Mouse (Mus musculus) forebrain, embryonic 14.5 days (tissue): ENCODE results near the gene Cib4. TPM values are rescaled to one million over a fixed set of nuclear protein-coding genes. Genes with fewer than 3 reads are reported as not detected.

Experiments used
- ATAC-seq: fragments of 200-750 bp; cut with Nextera tagmentation; 2 replicates; pipeline ENCODE4 v1.8.0; 2017; ENCODE audit warnings: mild to moderate bottlenecking, moderate library complexity
- DNase-seq: peaks from one replicate; pipeline ENCODE4 v3.0.0-alpha.2; 2015; ENCODE audit warnings: low spot score
- H3K27ac ChIP-seq: fragments of 300-500 bp; sonication (generic); 2 replicates; pipeline ENCODE4 v1.5.1; 2014; ENCODE audit warnings: low read depth, mild to moderate bottlenecking, control low read depth, low read length, moderate library complexity
- H3K27me3 ChIP-seq: fragments of 300-500 bp; sonication (generic); replicated peaks from 2 replicates; pipeline ENCODE4 v1.6.1; 2014; ENCODE audit warnings: low read length, control low read depth, mixed read lengths; ENCODE audit not compliant: control insufficient read depth, insufficient read depth
- H3K36me3 ChIP-seq: fragments of 300-500 bp; sonication (generic); 2 replicates; pipeline ENCODE4 v1.6.1; 2014; ENCODE audit warnings: low read length, control low read depth; ENCODE audit not compliant: control insufficient read depth, insufficient read depth
- H3K4me1 ChIP-seq: fragments of 300-500 bp; sonication (generic); 2 replicates; pipeline ENCODE4 v1.6.1; 2014; ENCODE audit warnings: antibody characterized with exemption, low read length, control low read depth; ENCODE audit not compliant: control insufficient read depth, insufficient read depth
- H3K4me2 ChIP-seq: fragments of 300-500 bp; sonication (generic); 2 replicates; pipeline ENCODE4 v1.6.1; 2014; ENCODE audit warnings: mild to moderate bottlenecking, control low read depth, low read length
- H3K4me3 ChIP-seq: fragments of 300-500 bp; sonication (generic); 2 replicates; pipeline ENCODE4 v1.5.1; 2014; ENCODE audit warnings: low read depth, low read length, control low read depth
- H3K9ac ChIP-seq: fragments of 300-500 bp; sonication (generic); 2 replicates; pipeline ENCODE4 v1.6.1; 2014; ENCODE audit warnings: mild to moderate bottlenecking, low read length, control low read depth, moderate library complexity
- H3K9me3 ChIP-seq: fragments of 300-500 bp; sonication (generic); replicated peaks from 2 replicates; pipeline ENCODE4 v1.6.1; 2016; ENCODE audit warnings: low read length, control low read depth, mixed read lengths; ENCODE audit not compliant: control insufficient read depth
- WGBS: fragments of 180-500 bp; shearing (Covaris S2); extraction: QIAGEN DNeasy Blood & Tissue Kit; methylation state at CpG from one replicate; pipeline ENCODE4 v1.1.7; 2014; 5-methylcytosine and 5-hydroxymethylcytosine counted together
- polyA plus RNA-seq: library from polyadenylated mRNA; unstranded; fragments of >200 nt; fragmentation: Nextera tagmentation; extraction: Ambion mirVana; gene quantifications from 2 replicates; pipeline ENCODE4 v1.2.1, GENCODE M21; 2014

Cib4 gene
- polyA plus RNA-seq, 1 experiment from 2014 or later: not detected

GRCm38 (mm10) chr5:30528906-30529305 lies 16.7 kb downstream of the Cib4 start:
- no peak overlapping the region for H3K4me2 ChIP-seq
- H3K27ac ChIP-seq: no peak overlapping the region
- DNase-seq (peak; percentile 57), ATAC-seq (no peak)
- no peaks in the 10 kb centered on the region for H3K9me3 ChIP-seq
- H3K36me3 ChIP-seq: no peaks in the 10 kb centered on the region
- H3K4me3 ChIP-seq: no peak overlapping the region
- no peak overlapping the region for H3K9ac ChIP-seq
- 19% methylated on average over 4 of the region's 4 CpGs for WGBS
- H3K27me3 ChIP-seq: no peaks in the 10 kb centered on the region; the same call in 1 of the 2 replicates
- H3K4me1 ChIP-seq: peaks cover 18% of the 10 kb centered on the region

DNA sequence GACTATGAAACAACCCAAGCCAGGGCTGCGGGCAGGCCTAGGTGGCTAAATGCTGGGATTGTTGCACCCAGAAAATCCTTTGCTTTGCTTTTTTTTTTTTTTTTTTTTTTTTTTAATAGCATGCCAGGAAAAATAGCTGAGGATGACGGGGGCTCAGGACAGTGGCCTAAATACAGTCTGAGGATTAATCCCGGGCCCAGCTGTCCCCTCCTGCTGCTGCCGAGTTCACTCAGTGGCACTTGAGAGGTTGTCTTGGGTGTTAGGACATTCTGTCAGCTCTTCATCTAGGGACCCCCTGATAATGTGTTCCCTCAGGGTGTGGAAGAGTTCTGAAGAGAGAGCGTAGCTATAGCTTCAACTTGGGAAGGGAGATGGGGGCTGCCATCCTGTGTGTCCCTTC lies 18.5 kb downstream of the Cib4 start:
- no peaks in the 10 kb centered on the region for H3K36me3 ChIP-seq
- no peak overlapping the region for H3K4me3 ChIP-seq
- no peaks in the 10 kb centered on the region; the same call in 1 of the 2 replicates for H3K27me3 ChIP-seq
- H3K9me3 ChIP-seq: no peaks in the 10 kb centered on the region
- H3K4me1 ChIP-seq: peaks cover 23% of the 10 kb centered on the region
- no peak overlapping the region for H3K27ac ChIP-seq
- 81% methylated on average over 5 of the region's 5 CpGs for WGBS
- no peak overlapping the region for H3K9ac ChIP-seq
- DNase-seq: no peak
- no peak overlapping the region for H3K4me2 ChIP-seq
- no peak for ATAC-seq

- 9% methylated on average over 12 of the region's 12 CpGs for WGBS
- no peak overlapping the region for H3K4me2 ChIP-seq
- H3K36me3 ChIP-seq: no peaks in the 10 kb centered on the region
- peaks cover 23% of the 10 kb centered on the region for H3K4me1 ChIP-seq
- ATAC-seq: peak; percentile 86
- H3K9ac ChIP-seq: no peak overlapping the region
- H3K27ac ChIP-seq: no peak overlapping the region; the same call in 1 of the 2 replicates
- H3K4me3 ChIP-seq: no peak overlapping the region
- H3K9me3 ChIP-seq: no peaks in the 10 kb centered on the region
- peak; percentile 88 for DNase-seq
- H3K27me3 ChIP-seq: no peaks in the 10 kb centered on the region; the same call in 1 of the 2 replicates
Measured at GRCm38 (mm10) chr5:30525920-30526836, 19.5 kb downstream of the Cib4 start.

DNA sequence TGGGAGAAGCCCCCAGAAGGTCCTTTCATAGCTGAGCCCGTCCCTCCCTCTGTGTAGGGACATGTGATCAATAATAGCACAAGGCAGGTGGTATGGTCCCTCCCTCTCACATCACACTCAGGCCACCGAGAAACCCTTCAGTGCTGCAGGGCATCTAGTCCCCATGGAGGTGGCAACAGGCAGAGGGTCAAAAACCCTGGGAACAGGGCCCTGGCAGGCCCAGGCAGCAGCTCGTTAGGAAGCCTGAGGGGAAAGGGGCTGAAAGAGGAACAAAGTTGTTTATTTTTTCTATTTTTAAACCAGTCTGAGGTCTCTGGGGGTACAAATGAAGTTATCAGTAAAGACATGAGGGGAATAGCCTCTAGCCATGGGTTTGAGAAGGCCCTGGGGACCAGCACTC lies 21.4 kb downstream of the Cib4 start:
- Histone ChIP-seq H3K9ac (no peak overlapping the region), H3K4me1 (peaks cover 21% of the 10 kb centered on the region), H3K27ac (no peak overlapping the region), H3K27me3 (no peaks in the 10 kb centered on the region; the same call in 1 of the 2 replicates), H3K4me2 (no peak overlapping the region), H3K36me3 (no peaks in the 10 kb centered on the region), H3K9me3 (no peaks in the 10 kb centered on the region), H3K4me3 (no peak overlapping the region)
- ATAC-seq (no peak), DNase-seq (no peak)
- 42% methylated on average over 3 of the region's 3 CpGs for WGBS

DNA sequence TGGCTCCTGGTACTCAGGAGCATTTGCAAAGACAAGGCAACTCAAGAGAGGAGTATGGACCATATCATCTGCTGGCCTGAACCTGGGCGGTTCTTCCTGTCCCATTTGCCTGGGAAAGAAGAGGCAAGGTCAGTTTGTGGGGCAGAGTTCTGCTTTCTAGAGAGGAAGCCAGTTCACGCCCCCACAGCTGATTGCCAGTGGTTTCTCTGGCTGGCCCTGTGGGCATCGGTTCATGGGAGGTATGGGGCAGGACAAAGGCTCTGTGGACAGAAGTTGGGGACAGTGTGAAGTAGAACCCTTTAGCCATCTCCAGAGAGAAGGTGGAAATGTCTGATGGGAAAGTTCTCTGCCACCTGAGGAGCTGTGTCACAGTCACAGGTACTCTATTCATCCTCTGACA lies 22.5 kb downstream of the Cib4 start:
- ATAC-seq (no peak), DNase-seq (no peak)
- no peak overlapping the region for H3K4me2 ChIP-seq
- no peaks in the 10 kb centered on the region for H3K9me3 ChIP-seq
- peaks cover 14% of the 10 kb centered on the region for H3K4me1 ChIP-seq
- 87% methylated on average over 3 of the region's 3 CpGs for WGBS
- no peak overlapping the region for H3K27ac ChIP-seq
- H3K9ac ChIP-seq: no peak overlapping the region
- no peaks in the 10 kb centered on the region; the same call in 1 of the 2 replicates for H3K27me3 ChIP-seq
- no peak overlapping the region for H3K4me3 ChIP-seq
- no peaks in the 10 kb centered on the region for H3K36me3 ChIP-seq

DNA sequence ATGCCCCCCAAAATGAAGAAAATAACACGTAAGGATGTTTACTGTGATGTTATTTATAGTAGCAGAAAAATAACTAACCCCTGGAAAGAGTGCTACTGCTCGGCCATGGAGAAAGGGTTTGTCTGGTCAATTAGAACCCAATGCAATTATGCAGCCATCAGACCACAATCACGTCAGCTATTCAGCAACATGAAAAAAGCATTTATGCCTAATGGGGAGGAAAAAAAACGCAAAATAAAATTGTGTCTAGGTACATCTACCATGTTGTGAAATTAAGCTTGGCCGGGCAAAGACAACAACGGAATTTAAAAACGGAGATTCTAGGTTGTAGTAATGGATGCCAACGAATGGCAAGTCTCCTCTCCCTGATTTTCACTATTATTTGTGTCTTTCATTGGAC lies 23.2 kb downstream of the Cib4 start:
- Histone ChIP-seq H3K4me1 (peaks cover 14% of the 10 kb centered on the region), H3K9ac (no peak overlapping the region), H3K4me2 (no peak overlapping the region), H3K27ac (no peak overlapping the region), H3K9me3 (no peaks in the 10 kb centered on the region), H3K27me3 (no peaks in the 10 kb centered on the region), H3K36me3 (no peaks in the 10 kb centered on the region), H3K4me3 (no peak overlapping the region)
- 33% methylated on average over 8 of the region's 8 CpGs for WGBS
- DNase-seq: peak; percentile 25
- no peak for ATAC-seq

DNA sequence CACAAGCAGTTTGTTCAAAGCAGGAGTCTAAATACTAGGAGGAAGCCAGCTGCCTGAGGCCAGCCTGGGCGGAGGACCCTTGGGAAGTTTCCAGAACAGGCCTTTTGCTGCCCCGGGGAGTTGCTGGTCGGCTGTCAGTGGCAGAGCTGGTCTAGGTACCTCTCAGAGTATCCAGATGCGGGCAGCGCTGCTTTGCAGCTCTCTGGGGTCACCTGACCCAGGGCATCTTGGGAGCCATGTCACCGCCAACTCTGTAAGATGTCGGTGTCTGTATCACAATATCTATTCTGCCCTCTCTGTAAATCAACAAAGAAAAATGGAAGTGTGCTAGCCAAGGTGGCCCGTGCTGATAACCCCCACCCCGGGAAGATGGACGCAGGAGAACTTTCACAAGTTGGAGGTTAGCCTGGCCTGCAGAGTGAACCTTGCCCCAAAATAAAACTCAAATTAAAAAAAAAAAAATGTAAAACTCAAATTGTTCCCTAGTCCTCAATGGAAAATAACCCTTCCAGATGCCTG lies 25.4 kb downstream of the Cib4 start:
- Histone ChIP-seq H3K4me3 (no peak overlapping the region), H3K4me1 (peaks cover 8% of the 10 kb centered on the region), H3K36me3 (no peaks in the 10 kb centered on the region), H3K9me3 (no peaks in the 10 kb centered on the region), H3K9ac (no peak overlapping the region), H3K27me3 (no peaks in the 10 kb centered on the region), H3K4me2 (no peak overlapping the region), H3K27ac (no peak overlapping the region)
- ATAC-seq: no peak
- no peak for DNase-seq
- WGBS: 88% methylated on average over 10 of the region's 10 CpGs

DNA sequence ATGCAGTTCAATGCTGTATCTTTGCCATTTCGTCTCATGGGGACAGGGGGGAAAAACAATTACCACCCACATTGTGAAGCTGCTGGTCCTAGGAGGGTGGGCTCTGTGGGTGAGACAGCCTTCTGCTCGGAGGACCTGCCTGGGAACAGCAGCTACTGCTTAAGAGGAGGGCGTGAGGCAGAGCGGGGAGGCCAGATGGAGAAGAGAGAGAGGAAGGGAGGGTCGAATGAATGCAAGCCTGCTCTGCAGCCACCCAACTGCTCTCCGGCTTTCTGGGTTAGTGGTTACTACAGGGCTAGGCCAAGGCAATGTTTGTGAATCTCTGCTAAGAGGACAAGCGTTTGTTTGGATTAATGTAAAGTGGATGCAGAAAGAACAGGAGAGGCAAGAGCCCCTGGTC lies 26.1 kb downstream of the Cib4 start:
- DNase-seq (peak; percentile 20), ATAC-seq (peak; percentile 34; the same call in 1 of the 2 replicates)
- H3K9me3 ChIP-seq: no peaks in the 10 kb centered on the region
- no peak overlapping the region for H3K4me2 ChIP-seq
- H3K27ac ChIP-seq: no peak overlapping the region
- no peak overlapping the region for H3K9ac ChIP-seq
- WGBS: 32% methylated on average over 7 of the region's 7 CpGs
- H3K36me3 ChIP-seq: no peaks in the 10 kb centered on the region
- H3K4me3 ChIP-seq: no peak overlapping the region
- H3K27me3 ChIP-seq: no peaks in the 10 kb centered on the region
- peaks cover 8% of the 10 kb centered on the region for H3K4me1 ChIP-seq

GRCm38 (mm10) chr5:30518547-30518946 lies 27.1 kb downstream of the Cib4 start:
- no peak overlapping the region for H3K9ac ChIP-seq
- no peak overlapping the region for H3K4me2 ChIP-seq
- H3K27ac ChIP-seq: no peak overlapping the region
- no peaks in the 10 kb centered on the region for H3K36me3 ChIP-seq
- DNase-seq (no peak), ATAC-seq (no peak)
- H3K27me3 ChIP-seq: no peaks in the 10 kb centered on the region
- peaks cover 6% of the 10 kb centered on the region; the same call in 1 of the 2 replicates for H3K4me1 ChIP-seq
- WGBS: 71% methylated on average over 6 of the region's 6 CpGs
- H3K4me3 ChIP-seq: no peak overlapping the region
- H3K9me3 ChIP-seq: no peaks in the 10 kb centered on the region
